Mouse (Mus musculus): ENCODE measurements at regions not wholly inside any gene's neighbourhood (a gene's known extent, or its start where the extent isn't known, plus 50 kb on each side); places are given as distances from the start of the nearest gene placed in this dataset.

GRCm38 (mm10) chr16:3247006-3247754, 343.7 kb upstream of the Olfr161 start:
- TF ChIP-seq EP300 (IDR thresholded peaks at IDR 0.05; ENCODE audit: low read depth) = no peak
- no peak for TF ChIP-seq CTCF (IDR thresholded peaks at IDR 0.05; ENCODE audit: low read depth)
- no peaks in the 10 kb centered on the region for H3K4me1 ChIP-seq (ENCODE audit: control insufficient read depth, insufficient read depth)
- no peaks in the 10 kb centered on the region for H3K36me3 ChIP-seq (replicated peaks; ENCODE audit: control insufficient read depth, insufficient read depth, low read length)
- no peaks in the 10 kb centered on the region for H3K27me3 ChIP-seq (ENCODE audit: control insufficient read depth, insufficient read depth, low read length)
- DNase-seq (ENCODE audit: low spot score) = no peak
- H3K9ac ChIP-seq (replicated peaks; ENCODE audit: low read depth, low read length) = no peak overlapping the region
- H3K9me3 ChIP-seq (replicated peaks; ENCODE audit: control insufficient read depth, low read length) = peaks cover 30% of the 10 kb centered on the region
- no peak overlapping the region for H3K4me3 ChIP-seq (ENCODE audit: low read depth, low read length)
- 38% methylated on average over 2 of the region's 2 CpGs for WGBS
- no peak for ATAC-seq (ENCODE audit: insufficient read depth, low read depth)
- no peak overlapping the region for H3K27ac ChIP-seq (ENCODE audit: low read depth)
- no peak overlapping the region for H3K4me2 ChIP-seq (ENCODE audit: low read depth, low read length)

GRCm38 (mm10) chr16:3247755-3248110, 343.1 kb upstream of the Olfr161 start:
- no peak for DNase-seq (ENCODE audit: low spot score)
- Histone ChIP-seq H3K27ac (ENCODE audit: low read depth) (no peak overlapping the region), H3K27me3 (ENCODE audit: control insufficient read depth, insufficient read depth, low read length) (no peaks in the 10 kb centered on the region), H3K4me2 (ENCODE audit: low read depth, low read length) (no peak overlapping the region), H3K4me1 (ENCODE audit: control insufficient read depth, insufficient read depth) (no peaks in the 10 kb centered on the region), H3K9ac (replicated peaks; ENCODE audit: low read depth, low read length) (no peak overlapping the region), H3K36me3 (replicated peaks; ENCODE audit: control insufficient read depth, insufficient read depth, low read length) (no peaks in the 10 kb centered on the region), H3K9me3 (replicated peaks; ENCODE audit: control insufficient read depth, low read length) (peaks cover 31% of the 10 kb centered on the region), H3K4me3 (ENCODE audit: low read depth, low read length) (no peak overlapping the region)
- 48% methylated on average over 2 of the region's 2 CpGs for WGBS
- no peak for ATAC-seq (ENCODE audit: insufficient read depth, low read depth)
- TF ChIP-seq EP300 (IDR thresholded peaks at IDR 0.05; ENCODE audit: low read depth) (no peak), CTCF (IDR thresholded peaks at IDR 0.05; ENCODE audit: low read depth) (no peak)

- DNase-seq (ENCODE audit: low spot score) (no peak), ATAC-seq (ENCODE audit: insufficient read depth, low read depth) (0 out of 2 replicates have a peak, but pooled peaks have one; percentile 31)
- TF ChIP-seq EP300 (IDR thresholded peaks at IDR 0.05; ENCODE audit: low read depth) = no peak
- TF ChIP-seq CTCF (IDR thresholded peaks at IDR 0.05; ENCODE audit: low read depth) = no peak
- Histone ChIP-seq H3K4me2 (ENCODE audit: low read depth, low read length) (no peak overlapping the region), H3K9me3 (replicated peaks; ENCODE audit: control insufficient read depth, low read length) (peaks cover 28% of the 10 kb centered on the region), H3K9ac (replicated peaks; ENCODE audit: low read depth, low read length) (no peak overlapping the region), H3K4me1 (ENCODE audit: control insufficient read depth, insufficient read depth) (no peaks in the 10 kb centered on the region), H3K27ac (ENCODE audit: low read depth) (no peak overlapping the region), H3K4me3 (ENCODE audit: low read depth, low read length) (no peak overlapping the region), H3K36me3 (replicated peaks; ENCODE audit: control insufficient read depth, insufficient read depth, low read length) (no peaks in the 10 kb centered on the region), H3K27me3 (ENCODE audit: control insufficient read depth, insufficient read depth, low read length) (no peaks in the 10 kb centered on the region)
- 27% methylated on average over 1 of the region's 1 CpGs for WGBS
Measured at GRCm38 (mm10) chr16:3253885-3254284, 337.0 kb upstream of the Olfr161 start.

- no peaks in the 10 kb centered on the region for H3K4me1 ChIP-seq (ENCODE audit: control insufficient read depth, insufficient read depth)
- no peak for ATAC-seq (ENCODE audit: insufficient read depth, low read depth)
- H3K36me3 ChIP-seq (replicated peaks; ENCODE audit: control insufficient read depth, insufficient read depth, low read length) = no peaks in the 10 kb centered on the region
- no peak overlapping the region for H3K4me3 ChIP-seq (ENCODE audit: low read depth, low read length)
- no peak overlapping the region for H3K9ac ChIP-seq (replicated peaks; ENCODE audit: low read depth, low read length)
- H3K27me3 ChIP-seq (ENCODE audit: control insufficient read depth, insufficient read depth, low read length) = no peaks in the 10 kb centered on the region
- H3K27ac ChIP-seq (ENCODE audit: low read depth) = no peak overlapping the region
- H3K4me2 ChIP-seq (ENCODE audit: low read depth, low read length) = no peak overlapping the region
- DNase-seq (ENCODE audit: low spot score) = no peak
- H3K9me3 ChIP-seq (replicated peaks; ENCODE audit: control insufficient read depth, low read length) = peaks cover 39% of the 10 kb centered on the region
- TF ChIP-seq CTCF (IDR thresholded peaks at IDR 0.05; ENCODE audit: low read depth) (no peak), EP300 (IDR thresholded peaks at IDR 0.05; ENCODE audit: low read depth) (no peak)
Measured at GRCm38 (mm10) chr16:3256051-3256450, 334.8 kb upstream of the Olfr161 start.

GRCm38 (mm10) chr16:3265351-3265750, 325.5 kb upstream of the Olfr161 start:
- no peak overlapping the region for H3K27ac ChIP-seq (ENCODE audit: low read depth)
- H3K27me3 ChIP-seq (ENCODE audit: control insufficient read depth, insufficient read depth, low read length) = no peaks in the 10 kb centered on the region
- no peaks in the 10 kb centered on the region for H3K36me3 ChIP-seq (replicated peaks; ENCODE audit: control insufficient read depth, insufficient read depth, low read length)
- H3K4me1 ChIP-seq (ENCODE audit: control insufficient read depth, insufficient read depth) = no peaks in the 10 kb centered on the region
- TF ChIP-seq CTCF (IDR thresholded peaks at IDR 0.05; ENCODE audit: low read depth) (no peak), EP300 (IDR thresholded peaks at IDR 0.05; ENCODE audit: low read depth) (no peak)
- peaks cover 55% of the 10 kb centered on the region for H3K9me3 ChIP-seq (replicated peaks; ENCODE audit: control insufficient read depth, low read length)
- no peak for ATAC-seq (ENCODE audit: insufficient read depth, low read depth)
- DNase-seq (ENCODE audit: low spot score) = no peak
- no peak overlapping the region for H3K9ac ChIP-seq (replicated peaks; ENCODE audit: low read depth, low read length)
- H3K4me2 ChIP-seq (ENCODE audit: low read depth, low read length) = no peak overlapping the region
- WGBS = 71% methylated on average over 1 of the region's 1 CpGs
- H3K4me3 ChIP-seq (ENCODE audit: low read depth, low read length) = no peak overlapping the region
